Mouse (Mus musculus) kidney, postnatal 0 days (tissue): ENCODE results near the gene Hspa1a. TPM values are rescaled to one million over a fixed set of nuclear protein-coding genes. Genes with fewer than 3 reads are reported as not detected.
"Not testable (repeated sequence)": the region's sequence is repeated elsewhere in the genome, so short reads cannot be mapped to it uniquely, and the experiment has no call there.

Source experiments
- ATAC-seq: fragments of 200-750 bp; cut with Nextera tagmentation; replicated peaks from 2 replicates; pipeline ENCODE4 v1.8.0; 2017; ENCODE audit warnings: low read depth, moderate number of reproducible peaks, moderate TSS enrichment, moderate library complexity; ENCODE audit not compliant: low FRiP score
- DNase-seq: peaks from one replicate; pipeline ENCODE4 v3.0.0-alpha.2; 2016; ENCODE audit warnings: low spot score
- H3K27ac ChIP-seq: fragments of 300-500 bp; sonication (generic); 2 replicates; pipeline ENCODE4 v1.5.1; 2014; ENCODE audit warnings: mild to moderate bottlenecking
- H3K27me3 ChIP-seq: fragments of 300-500 bp; sonication (generic); 2 replicates; pipeline ENCODE4 v1.6.1; 2014; ENCODE audit warnings: low read length, mixed read lengths; ENCODE audit not compliant: insufficient read depth
- H3K36me3 ChIP-seq: fragments of 300-500 bp; sonication (generic); 2 replicates; pipeline ENCODE4 v1.6.1; 2014; ENCODE audit warnings: low read length, mixed read lengths; ENCODE audit not compliant: insufficient read depth
- H3K4me1 ChIP-seq: fragments of 300-500 bp; sonication (generic); replicated peaks from 2 replicates; pipeline ENCODE4 v1.6.1; 2014; ENCODE audit warnings: antibody characterized with exemption, low read length, mixed read lengths; ENCODE audit not compliant: insufficient read depth
- H3K4me2 ChIP-seq: fragments of 300-500 bp; sonication (generic); 2 replicates; pipeline ENCODE4 v1.6.1; 2014; ENCODE audit warnings: mild to moderate bottlenecking, low read length, moderate library complexity, mixed read lengths
- H3K4me3 ChIP-seq: fragments of 300-500 bp; sonication (generic); replicated peaks from 2 replicates; pipeline ENCODE4 v1.5.1; 2014; ENCODE audit warnings: low read depth, low read length
- H3K9ac ChIP-seq: fragments of 300-500 bp; sonication (generic); 2 replicates; pipeline ENCODE4 v1.6.1; 2014; ENCODE audit warnings: low read depth, low read length
- H3K9me3 ChIP-seq: fragments of 300-500 bp; sonication (generic); replicated peaks from 2 replicates; pipeline ENCODE4 v1.6.1; 2016; ENCODE audit warnings: low read length, inconsistent platforms, mixed read lengths
- CTCF ChIP-seq: IDR thresholded peaks from 2 replicates; pipeline ENCODE4 v1.5.1; 2016; ENCODE audit warnings: antibody characterized with exemption, low read depth, mild to moderate bottlenecking, moderate library complexity
- WGBS: fragments of 180-500 bp; shearing (Covaris S2); extraction: QIAGEN DNeasy Blood & Tissue Kit; methylation state at CpG from one replicate; pipeline ENCODE4 v1.1.7; 2014; 5-methylcytosine and 5-hydroxymethylcytosine counted together
- polyA plus RNA-seq: library from polyadenylated mRNA; unstranded; fragments of >200 nt; fragmentation: Nextera tagmentation; extraction: Ambion mirVana; gene quantifications from 2 replicates; pipeline ENCODE4 v1.2.1, GENCODE M21; 2015

Hspa1a gene
- polyA plus RNA-seq, 1 experiment from 2014 or later, result 22.4 TPM

GRCm38 (mm10) chr17:34981690-34982180 is 9.8 kb upstream of the Hspa1a start, which contains the start of gene Lsm2:
Gene Lsm2, plus strand, starts transcription at chr17:34981862.
- DNase-seq (peak; percentile 97), ATAC-seq (peak; percentile 86)
- WGBS, result under 1% methylated on average over 58 of the region's 58 CpGs
- Histone ChIP-seq H3K27ac (peak within 1 kb of the TSS; percentile 95), H3K4me1 (0 out of 2 replicates have a peak, but pooled peaks cover 6% of the 10 kb centered on the region), H3K9me3 (no peaks in the 10 kb centered on the region), H3K4me2 (peak within 1 kb of the TSS; percentile 98), H3K27me3 (no peaks in the 10 kb centered on the region), H3K4me3 (peak within 1 kb of the TSS; percentile 80), H3K9ac (peak within 1 kb of the TSS; percentile 80), H3K36me3 (peaks cover 13% of the 10 kb centered on the region)
- peak; percentile 6; the same call in 1 of the 2 replicates for TF ChIP-seq CTCF

GRCm38 (mm10) chr17:34980655-34981054 is 8.7 kb upstream of the Hspa1a start:
- Histone ChIP-seq H3K4me3 (peak overlapping the region; percentile 80), H3K9ac (peak overlapping the region; percentile 80; the same call in 1 of the 2 replicates), H3K36me3 (0 out of 2 replicates have a peak, but pooled peaks cover 5% of the 10 kb centered on the region), H3K27me3 (no peaks in the 10 kb centered on the region), H3K27ac (peak overlapping the region; percentile 95; the same call in 1 of the 2 replicates), H3K4me2 (peak overlapping the region; percentile 98), H3K4me1 (0 out of 2 replicates have a peak, but pooled peaks cover 6% of the 10 kb centered on the region), H3K9me3 (no peaks in the 10 kb centered on the region)
- DNase-seq (peak; percentile 93), ATAC-seq (no peak)
- 9% methylated on average over 2 of the region's 2 CpGs for WGBS
- TF ChIP-seq CTCF, result peak; percentile 87

GRCm38 (mm10) chr17:34979631-34980030 is 7.7 kb upstream of the Hspa1a start:
- Histone ChIP-seq H3K4me2 (no peak overlapping the region), H3K9me3 (no peaks in the 10 kb centered on the region), H3K36me3 (no peaks in the 10 kb centered on the region), H3K9ac (no peak overlapping the region), H3K27ac (no peak overlapping the region), H3K4me3 (no peak overlapping the region), H3K4me1 (0 out of 2 replicates have a peak, but pooled peaks cover 6% of the 10 kb centered on the region), H3K27me3 (no peaks in the 10 kb centered on the region)
- TF ChIP-seq CTCF, result no peak
- ATAC-seq, result no peak
- DNase-seq, result no peak
- 86% methylated on average over 4 of the region's 4 CpGs for WGBS

- H3K27me3 ChIP-seq, result no peaks in the 10 kb centered on the region
- H3K4me3 ChIP-seq, result no peak overlapping the region
- no peaks in the 10 kb centered on the region for H3K36me3 ChIP-seq
- H3K9me3 ChIP-seq, result no peaks in the 10 kb centered on the region
- 0 out of 2 replicates have a peak, but pooled peaks cover 6% of the 10 kb centered on the region for H3K4me1 ChIP-seq
- no peak for TF ChIP-seq CTCF
- ATAC-seq (no peak), DNase-seq (no peak)
- no peak overlapping the region for H3K27ac ChIP-seq
- H3K9ac ChIP-seq, result no peak overlapping the region
- 86% methylated on average over 27 of the region's 27 CpGs for WGBS
- H3K4me2 ChIP-seq, result no peak overlapping the region
Measured at GRCm38 (mm10) chr17:34978239-34978638, 6.3 kb upstream of the Hspa1a start.

- no peaks in the 10 kb centered on the region for H3K36me3 ChIP-seq
- 0 out of 2 replicates have a peak, but pooled peaks cover 7% of the 10 kb centered on the region for H3K4me1 ChIP-seq
- 93% methylated on average over 20 of the region's 20 CpGs for WGBS
- no peak overlapping the region for H3K9ac ChIP-seq
- H3K27ac ChIP-seq, result no peak overlapping the region
- no peak for DNase-seq
- no peak for TF ChIP-seq CTCF
- H3K27me3 ChIP-seq, result no peaks in the 10 kb centered on the region
- no peaks in the 10 kb centered on the region for H3K9me3 ChIP-seq
- no peak overlapping the region for H3K4me3 ChIP-seq
- ATAC-seq, result no peak
- H3K4me2 ChIP-seq, result no peak overlapping the region
Measured at GRCm38 (mm10) chr17:34977000-34977399, 5.0 kb upstream of the Hspa1a start.

GRCm38 (mm10) chr17:34975581-34976492 is 3.9 kb upstream of the Hspa1a start:
- Histone ChIP-seq H3K36me3 (no peaks in the 10 kb centered on the region), H3K4me1 (0 out of 2 replicates have a peak, but pooled peaks cover 7% of the 10 kb centered on the region), H3K27me3 (no peaks in the 10 kb centered on the region), H3K4me2 (no peak overlapping the region), H3K9ac (no peak overlapping the region), H3K27ac (no peak overlapping the region), H3K4me3 (no peak overlapping the region), H3K9me3 (no peaks in the 10 kb centered on the region)
- 78% methylated on average over 3 of the region's 3 CpGs for WGBS
- ATAC-seq (no peak), DNase-seq (no peak)
- TF ChIP-seq CTCF, result no peak

GRCm38 (mm10) chr17:34971694-34972068 is 275 bp downstream of the Hspa1a start:
- H3K36me3 ChIP-seq, H3K9me3 ChIP-seq, H3K9ac ChIP-seq, H3K27ac ChIP-seq, H3K27me3 ChIP-seq, H3K4me1 ChIP-seq, DNase-seq: not testable (repeated sequence)
- peak; percentile 26 for ATAC-seq
- H3K4me3 ChIP-seq, result peak overlapping the region; percentile 17; the same call in 1 of the 2 replicates
- H3K4me2 ChIP-seq, result peak overlapping the region; percentile 45
- WGBS, result 1% methylated on average over 15 of the region's 43 CpGs

- not testable (repeated sequence) for H3K9me3 ChIP-seq, H3K36me3 ChIP-seq, H3K9ac ChIP-seq, H3K4me3 ChIP-seq, ATAC-seq, H3K4me1 ChIP-seq, DNase-seq, H3K4me2 ChIP-seq, H3K27me3 ChIP-seq, H3K27ac ChIP-seq
- WGBS, result 46% methylated on average over 15 of the region's 37 CpGs
Measured at GRCm38 (mm10) chr17:34970850-34971249, 1.1 kb downstream of the Hspa1a start.

GRCm38 (mm10) chr17:34969822-34970221 is 2.1 kb downstream of the Hspa1a start, which contains the start of gene Gm20481:
Gene Gm20481, plus strand, starts transcription at chr17:34969912.
- H3K9ac ChIP-seq, DNase-seq, H3K27me3 ChIP-seq, H3K27ac ChIP-seq, H3K4me1 ChIP-seq, H3K36me3 ChIP-seq, ATAC-seq, H3K4me2 ChIP-seq, H3K4me3 ChIP-seq, H3K9me3 ChIP-seq: not testable (repeated sequence)
- WGBS, result 77% methylated on average over 6 of the region's 11 CpGs
